8 mouse cellular contexts compared by ENCODE assay signal in genomic region chr14:61012397-61012931, GRCm38 (mm10). TPM values are rescaled to one million over a fixed set of nuclear protein-coding genes. Genes with fewer than 3 reads are reported as not detected.
DNase-seq lines count a peak whose midpoint lies in the region; ATAC-seq and TF ChIP-seq lines count a peak whose summit lies in the region.

No protein-coding gene starts in this region.

- no peak for TF ChIP-seq POLR2A in thymus, adult 2 months (IDR thresholded peaks at IDR 0.05; ENCODE audit: control insufficient read depth, extremely low read depth, insufficient read depth, low read length, poor library complexity)

- H3K27me3 ChIP-seq in heart, embryonic 12.5 days (replicated peaks): no peaks in the 10 kb centered on the region
- no peaks in the 10 kb centered on the region for H3K27me3 ChIP-seq in kidney, postnatal 0 days (ENCODE audit: insufficient read depth, low read length)
- H3K27me3 ChIP-seq in limb, embryonic 15.5 days: no peaks in the 10 kb centered on the region
- no peaks in the 10 kb centered on the region for H3K27me3 ChIP-seq in neural tube, embryonic 11.5 days (ENCODE audit: control insufficient read depth, insufficient read depth, low read length)
- H3K27me3 ChIP-seq in thymus, adult 2 months (ENCODE audit: control insufficient read depth, insufficient read depth, low read length): no peaks in the 10 kb centered on the region; the same call in 1 of the 2 replicates

- peak; percentile 40 for DNase-seq in gastrocnemius, adult 2 months
- no peak for DNase-seq in gastrocnemius, adult 18-20 months (ENCODE audit: low spot score)
- peak; percentile 92 for DNase-seq in embryo, embryonic 9.5 days (ENCODE audit: extremely low spot score)
- peak; percentile 92 for DNase-seq in kidney, postnatal 0 days (ENCODE audit: low spot score)
- peak; percentile 83 for DNase-seq in neural tube, embryonic 11.5 days (ENCODE audit: low spot score)
- DNase-seq in thymus, adult 2 months: peak; percentile 90

- H3K36me3 ChIP-seq in heart, embryonic 12.5 days: no peaks in the 10 kb centered on the region
- H3K36me3 ChIP-seq in kidney, postnatal 0 days (ENCODE audit: insufficient read depth, low read length): no peaks in the 10 kb centered on the region
- H3K36me3 ChIP-seq in limb, embryonic 15.5 days: no peaks in the 10 kb centered on the region
- no peaks in the 10 kb centered on the region for H3K36me3 ChIP-seq in neural tube, embryonic 11.5 days (ENCODE audit: control insufficient read depth, insufficient read depth, low read length)
- H3K36me3 ChIP-seq in thymus, adult 2 months (ENCODE audit: control insufficient read depth, insufficient read depth, low read length): no peaks in the 10 kb centered on the region

- H3K27ac ChIP-seq in gastrocnemius, adult 2 months: peak overlapping the region; percentile 28; the same call in 1 of the 2 replicates
- peak overlapping the region; percentile 80 for H3K27ac ChIP-seq in heart, embryonic 12.5 days (ENCODE audit: poor library complexity, severe bottlenecking)
- H3K27ac ChIP-seq in kidney, postnatal 0 days: peak overlapping the region; percentile 67
- H3K27ac ChIP-seq in limb, embryonic 15.5 days: peak overlapping the region; percentile 74
- peak overlapping the region; percentile 24 for H3K27ac ChIP-seq in neural tube, embryonic 11.5 days (ENCODE audit: low read depth, low read length)
- no peak overlapping the region for H3K27ac ChIP-seq in thymus, adult 2 months (ENCODE audit: control insufficient read depth, insufficient read depth, low read length)

- peak overlapping the region; percentile 67 for H3K4me2 ChIP-seq in heart, embryonic 12.5 days
- H3K4me2 ChIP-seq in kidney, postnatal 0 days (ENCODE audit: low read length): peak overlapping the region; percentile 49
- H3K4me2 ChIP-seq in limb, embryonic 15.5 days: peak overlapping the region; percentile 41
- peak overlapping the region; percentile 35 for H3K4me2 ChIP-seq in neural tube, embryonic 11.5 days (ENCODE audit: low read depth)

- 3% methylated on average over 17 of the region's 17 CpGs for WGBS in heart, embryonic 12.5 days
- under 1% methylated on average over 17 of the region's 17 CpGs for WGBS in kidney, postnatal 0 days
- WGBS in limb, embryonic 15.5 days: 2% methylated on average over 17 of the region's 17 CpGs
- under 1% methylated on average over 17 of the region's 17 CpGs for WGBS in neural tube, embryonic 11.5 days
- WGBS in thymus, adult 2 months: 10% methylated on average over 17 of the region's 17 CpGs

- ATAC-seq in heart, embryonic 12.5 days (ENCODE audit: insufficient number of reproducible peaks, low FRiP score): peak; percentile 71; the same call in 1 of the 2 replicates
- peak; percentile 82 for ATAC-seq in kidney, postnatal 0 days (replicated peaks; ENCODE audit: low FRiP score, low read depth)
- peak; percentile 52; the same call in 1 of the 2 replicates for ATAC-seq in limb, embryonic 15.5 days (ENCODE audit: insufficient number of reproducible peaks, low FRiP score, low TSS enrichment, low read depth)
- ATAC-seq in neural tube, embryonic 11.5 days (ENCODE audit: insufficient read depth, low FRiP score, low TSS enrichment): peak; percentile 38; the same call in 1 of the 2 replicates

- intact Hi-C loops in gastrocnemius, adult 2 months (cut with DNase I): no loop called here

- no peaks in the 10 kb centered on the region for H3K9me3 ChIP-seq in heart, embryonic 12.5 days (replicated peaks)
- no peaks in the 10 kb centered on the region for H3K9me3 ChIP-seq in kidney, postnatal 0 days (replicated peaks; ENCODE audit: low read length)
- H3K9me3 ChIP-seq in limb, embryonic 15.5 days: no peaks in the 10 kb centered on the region
- no peaks in the 10 kb centered on the region for H3K9me3 ChIP-seq in neural tube, embryonic 11.5 days (ENCODE audit: control insufficient read depth, low read length)

- H3K9ac ChIP-seq in heart, embryonic 12.5 days: peak overlapping the region; percentile 38
- peak overlapping the region; percentile 19; the same call in 1 of the 2 replicates for H3K9ac ChIP-seq in kidney, postnatal 0 days (ENCODE audit: low read depth, low read length)
- H3K9ac ChIP-seq in limb, embryonic 15.5 days: no peak overlapping the region
- H3K9ac ChIP-seq in neural tube, embryonic 11.5 days (ENCODE audit: low read length): peak overlapping the region; percentile 23

- H3K4me1 ChIP-seq in heart, embryonic 12.5 days (replicated peaks): peaks cover 14% of the 10 kb centered on the region
- H3K4me1 ChIP-seq in kidney, postnatal 0 days (replicated peaks; ENCODE audit: insufficient read depth, low read length): no peaks in the 10 kb centered on the region
- H3K4me1 ChIP-seq in limb, embryonic 15.5 days: peaks cover 25% of the 10 kb centered on the region
- no peaks in the 10 kb centered on the region; the same call in 1 of the 2 replicates for H3K4me1 ChIP-seq in neural tube, embryonic 11.5 days (ENCODE audit: control insufficient read depth, insufficient read depth, low read length)
- H3K4me1 ChIP-seq in thymus, adult 2 months (replicated peaks; ENCODE audit: control insufficient read depth, insufficient read depth, low read length): peaks cover 7% of the 10 kb centered on the region

- peak overlapping the region; percentile 28 for H3K4me3 ChIP-seq in gastrocnemius, adult 2 months
- peak overlapping the region; percentile 32 for H3K4me3 ChIP-seq in heart, embryonic 12.5 days
- H3K4me3 ChIP-seq in kidney, postnatal 0 days (replicated peaks; ENCODE audit: low read depth, low read length): peak overlapping the region; percentile 18; the same call in 1 of the 2 replicates
- H3K4me3 ChIP-seq in limb, embryonic 15.5 days: peak overlapping the region; percentile 27
- H3K4me3 ChIP-seq in neural tube, embryonic 11.5 days (ENCODE audit: low read depth, low read length): peak overlapping the region; percentile 10
- H3K4me3 ChIP-seq in thymus, adult 2 months (ENCODE audit: control insufficient read depth, insufficient read depth, low read length): peak overlapping the region; percentile 18; the same call in 1 of the 2 replicates

- no peak for TF ChIP-seq CTCF in gastrocnemius, adult 2 months (IDR thresholded peaks at IDR 0.05)
- TF ChIP-seq CTCF in kidney, postnatal 0 days (IDR thresholded peaks at IDR 0.05; ENCODE audit: low read depth): no peak
- TF ChIP-seq CTCF in thymus, adult 2 months (IDR thresholded peaks at IDR 0.05; ENCODE audit: borderline replicate concordance, control insufficient read depth, extremely low read depth, insufficient read depth, low read length, poor library complexity): no peak

RNA-seq across cellular contexts. Expression of gene Tnfrsf19, which starts 33.8 kb away (rescaled TPM):
- 10 to 100 TPM in 1 of 2 experiments, 1 to 10 TPM in 1; 2.8 to 11.1 TPM for total RNA-seq in gastrocnemius, adult 2 months (2021)
- total RNA-seq in gastrocnemius, adult 18-20 months (2021): 10 to 100 TPM in 1 of 2 experiments, 1 to 10 TPM in 1; 6.9 to 10.8 TPM
- 28.4 and 28.9 TPM in 2 replicates for polyA plus RNA-seq in heart, embryonic 12.5 days (2016; fragmentation: Nextera tagmentation; extraction: Ambion mirVana)
- polyA plus RNA-seq in kidney, postnatal 0 days (2015; fragmentation: Nextera tagmentation; extraction: Ambion mirVana): 13.8 and 14.3 TPM in 2 replicates
- 63.3 and 67.0 TPM in 2 replicates for polyA plus RNA-seq in limb, embryonic 15.5 days (2015; fragmentation: Nextera tagmentation; extraction: Ambion mirVana)
- 50.6 and 53.8 TPM in 2 replicates for polyA plus RNA-seq in neural tube, embryonic 11.5 days (2014; fragmentation: Nextera tagmentation; extraction: Ambion mirVana)
- polyA plus RNA-seq in thymus, adult 2 months (2012; rRNA removed): 2.2 and 4.6 TPM in 2 replicates
